Mouse (Mus musculus): ENCODE results near the gene Med28.
A peak's percentile ranks its signal among the peaks of the same experiment; 100 is the strongest.

The Med28 gene

GRCm38 (mm10) chr5:45512908-45513307 is 7.1 kb upstream of the Med28 start:
- DNase-seq (ENCODE audit: low spot score in 2 of 2), result no peak

GRCm38 (mm10) chr5:45513511-45513910 is 6.5 kb upstream of the Med28 start:
- DNase-seq (ENCODE audit: low spot score in 2 of 2), result no peak

DNA sequence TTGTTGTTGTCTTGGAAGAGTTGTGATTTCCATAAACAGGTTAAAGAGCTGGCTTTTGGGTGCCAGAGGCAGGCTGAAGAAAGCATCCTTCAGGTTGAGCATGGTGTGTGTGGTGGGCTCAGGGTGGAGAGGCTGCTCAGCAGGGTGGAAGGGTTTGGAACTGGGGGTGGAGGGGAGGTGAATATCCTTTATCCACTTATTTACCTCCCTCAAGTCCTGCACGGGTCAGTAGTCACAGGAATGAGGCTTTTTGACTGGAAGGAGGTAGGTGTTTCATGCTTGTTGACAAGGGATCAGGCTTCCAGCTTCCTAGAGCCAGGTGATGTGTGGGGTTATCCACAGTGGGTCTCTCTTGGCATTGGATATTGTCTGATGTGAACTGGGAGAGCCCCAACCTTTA is 5.4 kb upstream of the Med28 start:
- DNase-seq (ENCODE audit: low spot score in 2 of 2), result no peak

- no peak for DNase-seq (ENCODE audit: low spot score in 2 of 2)
These were observed 4.8 kb upstream of the Med28 start for GRCm38 (mm10) chr5:45515151-45515743.

DNA sequence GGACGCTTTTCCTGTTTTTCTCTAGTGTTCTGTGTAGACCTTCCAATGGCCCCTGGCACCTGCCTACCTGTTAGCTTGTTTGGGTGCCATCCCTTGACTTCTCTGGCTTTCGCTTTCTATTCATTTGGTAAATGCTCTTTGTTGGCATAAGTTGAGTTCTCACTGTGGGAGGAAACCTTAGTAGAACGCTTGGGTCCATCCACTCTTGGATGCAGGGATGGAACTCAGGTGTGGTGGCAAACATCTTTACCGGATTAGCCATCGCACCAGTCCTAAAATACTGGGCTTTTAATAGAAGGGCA is 731 bp downstream of the Med28 start:
- DNase-seq (ENCODE audit: low spot score in 2 of 2), result no peak

DNA sequence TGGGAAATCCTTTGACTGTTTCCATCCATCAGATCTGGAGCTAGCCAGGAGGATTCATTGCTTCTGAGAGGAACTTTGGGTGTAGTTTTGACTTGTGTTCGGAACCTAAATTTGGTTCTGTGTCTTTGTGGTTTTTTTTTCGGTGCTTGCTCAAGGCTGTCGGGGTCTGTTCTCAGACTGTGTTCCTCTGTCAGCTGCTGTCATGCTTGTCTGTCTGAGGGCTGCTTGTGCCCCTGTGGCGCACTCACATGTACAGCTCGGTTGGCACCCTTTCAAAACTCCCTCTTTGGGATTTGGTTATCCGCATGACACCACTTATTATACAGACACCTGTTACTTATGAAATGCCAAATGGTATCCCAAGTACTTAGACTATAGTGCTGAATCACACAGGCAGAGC is 1.6 kb downstream of the Med28 start:
- DNase-seq (ENCODE audit: low spot score in 2 of 2), result no peak

DNA sequence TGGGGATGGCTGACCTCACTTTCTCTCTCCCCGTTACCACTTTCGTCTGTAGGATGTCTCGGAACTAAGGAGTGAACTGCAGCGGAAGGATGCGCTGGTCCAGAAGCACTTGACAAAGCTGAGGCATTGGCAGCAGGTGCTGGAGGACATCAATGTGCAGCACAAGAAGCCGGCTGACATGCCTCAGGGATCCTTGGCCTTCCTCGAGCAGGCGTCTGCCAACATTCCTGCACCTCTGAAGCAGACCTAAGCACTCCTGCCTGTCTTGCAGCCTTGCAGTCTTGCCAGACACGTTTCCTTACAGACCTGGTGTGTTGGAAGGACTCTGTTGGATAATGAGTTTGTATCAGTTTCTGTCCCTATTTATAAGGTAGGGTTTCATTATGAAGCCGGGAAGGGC is 5.1 kb downstream of the Med28 start:
- no peak for DNase-seq (ENCODE audit: low spot score in 2 of 2)

DNA sequence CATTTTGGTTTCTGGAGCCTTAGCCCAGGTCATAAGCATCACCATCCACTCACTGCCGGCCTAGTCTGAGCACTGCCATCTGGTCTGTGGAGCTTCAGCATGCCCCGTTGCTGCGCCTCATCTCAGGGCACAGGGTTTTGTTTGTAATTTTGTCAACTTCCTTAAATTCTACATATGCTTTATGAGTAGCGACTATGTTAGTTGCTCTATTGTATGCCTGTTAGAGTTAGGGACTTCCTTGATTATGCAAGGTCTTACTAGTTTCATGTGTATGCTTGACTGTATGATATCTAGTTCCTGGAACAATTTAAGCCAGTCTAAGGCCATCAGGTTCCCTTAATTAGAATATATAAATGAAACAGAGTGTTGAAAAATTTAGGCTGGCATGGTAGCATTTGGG is 6.3 kb downstream of the Med28 start:
- DNase-seq (ENCODE audit: low spot score in 2 of 2), result no peak

DNA sequence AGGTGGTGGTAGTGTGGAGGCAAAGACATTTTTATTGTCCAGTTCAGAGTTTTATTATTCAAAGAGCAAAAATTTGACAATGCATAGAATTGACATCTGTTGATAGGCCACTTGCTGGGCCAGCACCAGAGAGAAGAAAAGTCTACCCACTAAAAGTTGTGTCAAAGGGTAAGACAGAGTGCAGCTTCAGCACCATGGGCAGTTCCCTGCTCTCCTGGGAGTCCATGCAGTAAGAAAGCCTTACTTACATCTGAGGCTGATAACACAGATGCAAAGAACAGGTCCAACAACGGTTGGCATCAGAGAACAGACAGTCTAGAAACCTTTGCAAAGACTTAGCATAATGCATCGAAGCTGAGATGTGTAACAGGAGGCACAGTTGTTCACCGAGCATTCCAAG is 9.7 kb downstream of the Med28 start:
- DNase-seq (ENCODE audit: low spot score in 2 of 2), result no peak

- DNase-seq (ENCODE audit: low spot score in 2 of 2), result peak; percentile 24 to 62
These were observed 14.5 kb downstream of the Med28 start for GRCm38 (mm10) chr5:45534319-45535098.

- no peak for DNase-seq (ENCODE audit: low spot score in 2 of 2)
These were observed 15.1 kb downstream of the Med28 start for GRCm38 (mm10) chr5:45535177-45535576.

DNA sequence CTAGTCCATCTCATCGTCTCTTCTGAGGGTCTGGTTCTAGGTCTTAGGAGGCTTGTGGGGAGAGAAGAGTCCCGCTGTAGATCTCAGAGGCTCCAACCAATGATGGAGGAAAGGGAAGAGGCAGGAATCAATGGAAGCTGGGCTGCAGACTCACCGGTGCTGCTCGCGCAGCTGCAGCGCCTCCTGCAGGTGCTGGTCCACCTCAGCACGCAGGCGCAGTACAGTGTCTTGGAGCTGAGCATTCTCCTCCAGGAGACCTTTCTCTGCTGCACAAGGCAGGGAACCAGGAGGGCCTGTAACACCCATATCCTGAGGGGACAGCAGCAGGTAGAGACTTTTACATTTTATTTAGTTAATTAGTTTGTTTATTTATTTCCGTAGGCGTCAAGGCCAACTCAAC is 19.5 kb downstream of the Med28 start:
- no peak for DNase-seq (ENCODE audit: low spot score in 2 of 2)

GRCm38 (mm10) chr5:45543374-45543773 is 23.3 kb downstream of the Med28 start:
- no peak for DNase-seq (ENCODE audit: low spot score in 2 of 2)

- DNase-seq (ENCODE audit: low spot score in 2 of 2), result no peak
These were observed 29.6 kb downstream of the Med28 start for GRCm38 (mm10) chr5:45549586-45549985.

DNA sequence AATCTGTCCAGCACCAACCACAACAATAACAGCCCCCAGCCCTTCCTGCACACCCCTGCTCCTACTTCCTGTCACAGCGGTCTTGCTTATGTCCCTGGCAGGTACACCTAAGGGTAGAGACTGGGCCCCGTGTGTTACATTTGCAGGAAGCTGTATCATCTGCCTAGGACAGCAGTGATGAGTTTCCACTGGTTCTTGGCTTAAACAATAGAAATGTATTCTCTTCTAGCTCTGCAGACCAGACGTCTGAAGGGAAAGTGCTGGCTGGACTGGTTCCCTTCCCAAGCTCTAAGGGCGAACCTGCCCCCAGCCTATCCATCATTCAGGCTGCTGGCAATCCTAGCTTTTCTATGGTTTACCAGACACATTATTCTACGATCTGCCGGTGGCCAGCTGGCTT is 44.0 kb downstream of the Med28 start:
- no peak for DNase-seq (ENCODE audit: low spot score in 2 of 2)

DNA sequence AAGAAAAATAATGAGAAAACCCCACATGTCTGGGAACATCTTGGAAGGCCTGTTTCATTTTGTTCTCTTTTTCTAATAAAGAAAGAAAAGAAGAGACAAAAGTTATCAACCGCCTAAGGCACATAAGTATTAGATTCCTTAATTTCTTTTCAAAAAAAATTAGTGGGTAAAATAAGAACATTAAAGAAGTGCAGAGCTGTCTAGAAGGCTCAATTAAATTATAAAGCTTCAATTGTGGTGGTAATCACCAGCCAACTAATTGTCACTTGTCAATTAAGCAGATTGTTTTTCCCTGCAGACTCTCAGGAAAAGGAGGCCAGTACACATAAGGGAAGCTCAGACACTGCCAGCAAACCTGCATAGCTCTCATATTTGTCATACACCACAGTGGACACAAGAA is 45.8 kb downstream of the Med28 start:
- DNase-seq (ENCODE audit: low spot score in 2 of 2), result no peak

- DNase-seq (ENCODE audit: low spot score in 2 of 2), result no peak
These were observed 52.8 kb downstream of the Med28 start for GRCm38 (mm10) chr5:45572816-45573215.

DNA sequence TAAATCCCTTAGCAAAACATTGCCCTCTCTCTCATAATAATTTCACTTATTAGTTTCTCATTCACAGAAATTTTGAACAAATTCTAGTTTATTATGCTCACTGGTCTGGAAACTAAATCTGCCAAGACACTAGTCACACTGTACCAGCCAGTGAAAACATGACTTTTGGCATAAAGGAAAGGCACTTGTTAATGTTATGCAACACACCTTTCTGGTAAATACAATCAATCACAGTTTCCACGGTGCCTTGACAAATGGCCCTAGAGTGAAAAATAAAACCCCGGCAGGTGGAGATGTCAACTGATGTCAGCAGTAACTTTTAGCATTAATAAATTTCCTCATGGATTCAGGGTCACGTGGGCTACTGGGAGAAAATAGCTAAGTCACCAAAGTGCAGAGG is 56.7 kb downstream of the Med28 start:
- DNase-seq (ENCODE audit: low spot score in 2 of 2), result no peak

GRCm38 (mm10) chr5:45577376-45577775 is 57.3 kb downstream of the Med28 start:
- DNase-seq (ENCODE audit: low spot score in 2 of 2), result no peak

Data from frontal cortex, postnatal 10 days (tissue).